Mouse (Mus musculus): ENCODE measurements at regions not wholly inside any gene's neighbourhood (a gene's known extent, or its start where the extent isn't known, plus 50 kb on each side); places are given as distances from the start of the nearest gene placed in this dataset.

DNA sequence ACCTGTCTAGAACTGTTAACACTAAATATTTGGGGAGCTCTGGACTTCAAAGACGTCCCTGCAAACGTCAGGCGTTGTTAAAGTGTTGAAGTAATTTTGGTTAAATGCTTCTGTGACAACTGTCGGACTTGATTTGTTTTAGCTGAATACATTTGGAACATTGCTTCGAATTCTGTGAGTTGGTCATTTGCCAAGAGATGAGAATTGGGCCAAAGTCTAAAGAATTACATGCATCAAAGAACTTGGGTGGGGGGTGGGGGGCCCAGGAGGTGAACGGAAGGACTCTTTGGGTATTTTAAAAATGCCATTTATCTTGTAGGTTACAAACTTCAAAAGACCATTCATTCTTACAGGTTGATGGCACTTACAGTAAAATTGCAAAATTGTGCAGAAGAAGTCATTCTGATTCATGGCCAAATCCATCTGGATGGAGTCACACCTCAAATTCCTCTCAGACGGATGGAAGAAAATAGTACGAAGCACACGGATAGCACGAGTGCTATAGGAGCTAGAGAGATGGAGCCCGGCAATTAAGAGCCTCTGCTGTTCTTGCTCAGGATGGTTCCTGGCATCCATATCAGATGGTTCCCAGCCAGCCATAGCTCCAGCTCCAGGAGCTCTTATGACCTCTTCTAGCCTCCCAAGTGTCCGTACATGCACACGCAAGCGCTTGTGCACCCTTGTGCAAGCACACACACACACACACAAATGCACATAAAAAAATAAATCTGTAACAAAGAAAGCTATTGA lies 144.5 kb upstream of the Irx5 start:
- DNase-seq (ENCODE audit: extremely low spot score, low spot score): no peak

DNA sequence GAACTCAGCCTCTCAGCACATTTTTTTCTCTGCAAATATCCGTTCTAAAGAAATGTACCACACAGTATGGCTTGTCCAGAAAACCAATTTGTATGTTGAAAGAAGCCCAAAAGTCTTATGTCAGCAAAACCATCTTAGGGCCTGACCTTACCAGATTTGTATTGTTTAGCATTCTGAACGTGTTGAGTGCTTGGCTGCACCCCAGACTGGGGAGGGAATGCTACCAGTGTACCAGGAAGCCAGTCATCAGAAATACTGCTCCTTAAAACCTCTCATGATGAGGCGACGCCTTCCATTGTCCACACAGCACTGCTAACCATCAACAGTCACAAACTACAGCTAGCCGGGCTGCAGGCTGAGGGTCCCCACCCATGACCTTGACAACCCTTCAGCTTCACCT lies 148.3 kb upstream of the Irx5 start:
- DNase-seq (ENCODE audit: extremely low spot score, low spot score): no peak

DNA sequence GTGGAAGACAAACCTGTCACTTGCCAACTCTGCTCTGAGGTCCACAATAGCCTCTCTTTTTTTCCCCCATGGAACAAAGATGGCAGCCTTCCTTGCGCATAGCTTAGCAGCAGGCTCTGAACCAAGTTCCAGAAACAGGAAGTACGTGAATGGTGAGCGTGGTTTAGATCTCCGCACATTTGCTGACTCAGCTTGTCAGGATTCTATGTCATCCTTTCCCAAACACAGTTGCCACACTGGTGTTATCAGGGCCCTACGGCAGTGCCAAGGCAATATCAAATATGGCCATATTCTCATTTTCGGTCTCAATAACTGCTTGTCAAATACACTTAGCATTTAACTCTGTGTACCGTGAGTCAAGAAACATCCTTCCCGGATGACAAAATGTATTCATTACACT lies 161.8 kb upstream of the Irx5 start:
- no peak for DNase-seq (ENCODE audit: extremely low spot score, low spot score)

DNA sequence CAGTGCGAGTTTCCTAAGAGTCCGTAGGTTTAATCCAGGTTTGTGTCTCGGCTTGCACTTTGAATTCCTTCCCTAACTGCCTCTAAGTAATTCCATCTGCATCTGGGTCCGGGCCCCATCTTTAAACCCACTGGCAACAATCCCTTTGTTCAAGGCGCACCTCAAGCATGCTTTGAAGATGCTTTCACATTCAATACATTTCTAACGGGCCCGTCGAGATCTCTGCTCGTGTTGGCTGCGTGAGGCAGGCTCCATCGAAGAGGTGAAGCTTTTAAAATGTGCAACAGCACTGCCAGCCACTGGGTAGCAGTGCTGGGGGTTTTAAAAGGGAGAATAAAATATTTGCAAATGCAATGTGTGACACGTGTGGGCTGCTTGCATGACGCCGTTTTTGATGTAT lies 163.4 kb upstream of the Irx5 start:
- DNase-seq (ENCODE audit: extremely low spot score, low spot score): no peak

DNA sequence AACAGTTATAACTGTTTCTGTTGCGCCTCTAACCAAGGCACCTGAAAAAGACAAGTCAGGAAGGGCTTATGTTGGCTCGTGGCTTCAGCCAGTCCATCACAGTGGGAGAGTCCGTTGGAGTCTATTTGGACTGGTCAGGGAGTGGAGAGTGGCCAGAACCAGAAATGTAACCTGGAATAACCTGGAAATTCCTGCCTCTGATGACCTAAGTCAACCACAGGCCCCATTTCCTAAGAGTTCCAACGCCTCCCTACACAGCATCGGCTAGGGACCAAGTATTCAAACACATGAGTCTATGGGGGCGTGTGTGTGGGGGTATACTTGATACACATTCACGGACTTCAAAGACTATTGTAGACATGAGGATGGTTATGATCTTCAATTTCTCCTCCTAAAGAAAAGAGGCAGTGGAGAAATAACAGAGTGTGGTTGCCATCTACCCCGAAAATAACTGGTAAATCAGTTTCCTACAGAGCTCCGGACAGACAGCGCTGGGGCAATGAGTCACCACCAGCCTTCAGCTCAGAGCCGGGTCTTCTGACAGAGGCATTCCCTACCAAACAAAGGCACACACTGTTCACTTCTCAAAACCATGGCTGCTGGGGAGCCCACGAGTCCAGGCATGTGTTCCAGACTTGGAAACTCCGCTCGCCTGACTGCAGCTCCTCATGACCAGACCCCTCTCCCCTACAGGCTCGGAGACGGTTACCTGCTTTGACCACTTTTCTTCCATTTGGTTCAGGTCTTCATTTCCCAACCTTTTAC lies 167.0 kb upstream of the Irx5 start:
- DNase-seq (ENCODE audit: extremely low spot score, low spot score): no peak

DNA sequence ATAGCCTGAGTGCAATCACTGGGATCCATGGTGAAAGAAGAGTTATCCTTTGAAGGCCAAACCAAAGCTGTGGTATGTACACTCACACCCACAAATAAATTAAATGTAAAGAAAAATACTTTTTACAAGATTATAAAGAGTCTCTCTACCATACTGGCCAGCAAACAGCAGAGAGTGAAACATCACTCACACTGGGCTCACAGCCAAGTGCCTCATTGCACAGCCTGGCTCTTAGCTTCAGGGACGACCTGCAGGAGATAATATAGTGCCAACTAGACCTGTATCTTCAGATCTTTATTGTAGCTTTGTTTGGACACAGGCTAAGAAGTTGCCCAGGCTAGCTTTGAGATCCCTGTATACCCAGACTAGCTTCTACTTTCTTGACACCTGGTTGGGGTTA lies 174.1 kb upstream of the Irx5 start:
- DNase-seq (ENCODE audit: extremely low spot score, low spot score): no peak

DNA sequence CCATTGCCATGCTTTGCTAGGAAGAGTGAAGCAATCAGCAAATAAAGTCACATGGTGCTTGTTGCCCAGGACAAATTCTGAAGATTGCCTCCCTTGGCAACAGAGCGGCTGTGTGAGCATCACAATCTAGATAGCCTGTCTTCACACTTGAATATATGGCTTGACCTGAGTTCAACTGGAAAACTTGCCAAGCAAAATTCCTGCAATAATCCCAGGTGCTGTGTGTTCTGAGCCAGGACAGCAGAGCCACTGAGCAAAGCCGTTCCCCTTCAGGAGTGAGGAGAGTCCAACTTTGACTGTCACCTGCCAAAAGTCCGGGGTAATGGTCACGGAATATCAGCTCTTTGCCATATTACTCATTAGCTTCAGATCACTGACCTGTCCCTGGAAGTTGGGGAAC lies 176.8 kb upstream of the Irx5 start:
- DNase-seq (ENCODE audit: extremely low spot score, low spot score): no peak

DNA sequence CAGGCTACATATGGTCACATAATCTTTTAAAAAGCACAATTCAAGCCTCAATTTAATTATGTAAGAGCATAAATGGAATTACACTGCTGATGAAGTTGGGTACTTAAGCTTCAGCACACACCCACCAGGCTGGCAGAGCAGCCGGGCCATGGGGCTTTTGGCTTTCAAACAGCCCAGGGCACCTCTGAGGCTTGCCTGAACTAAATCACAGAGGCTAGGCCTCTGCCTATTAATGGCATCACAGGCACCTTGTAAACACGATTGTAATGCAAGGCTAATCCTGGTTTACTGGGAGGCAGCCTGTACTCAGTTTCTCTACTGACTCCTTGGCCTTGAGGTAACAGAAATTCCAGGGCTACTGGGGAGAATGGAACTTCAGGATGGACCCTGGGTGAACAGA lies 178.1 kb upstream of the Irx5 start:
- DNase-seq (ENCODE audit: extremely low spot score, low spot score): no peak

DNA sequence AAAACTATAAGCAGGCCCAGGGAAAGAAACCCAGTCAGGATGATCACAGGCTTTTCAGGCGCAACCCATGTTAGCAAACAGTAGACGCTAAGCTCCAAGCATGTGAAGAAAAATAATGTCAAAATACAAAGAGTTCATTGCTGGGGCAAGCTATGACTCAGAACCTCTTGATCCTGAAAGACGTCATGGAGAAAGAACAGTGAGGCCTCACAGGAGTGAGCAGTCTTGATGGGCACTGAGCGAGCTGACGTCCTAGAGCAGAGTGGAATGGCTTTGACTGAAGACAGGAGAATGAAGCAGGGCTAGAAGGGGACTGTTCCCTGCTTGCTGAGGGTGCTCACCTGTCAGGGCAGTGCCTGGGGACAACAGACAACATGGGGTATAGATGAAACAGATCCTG lies 181.3 kb upstream of the Irx5 start:
- no peak for DNase-seq (ENCODE audit: extremely low spot score, low spot score)

DNA sequence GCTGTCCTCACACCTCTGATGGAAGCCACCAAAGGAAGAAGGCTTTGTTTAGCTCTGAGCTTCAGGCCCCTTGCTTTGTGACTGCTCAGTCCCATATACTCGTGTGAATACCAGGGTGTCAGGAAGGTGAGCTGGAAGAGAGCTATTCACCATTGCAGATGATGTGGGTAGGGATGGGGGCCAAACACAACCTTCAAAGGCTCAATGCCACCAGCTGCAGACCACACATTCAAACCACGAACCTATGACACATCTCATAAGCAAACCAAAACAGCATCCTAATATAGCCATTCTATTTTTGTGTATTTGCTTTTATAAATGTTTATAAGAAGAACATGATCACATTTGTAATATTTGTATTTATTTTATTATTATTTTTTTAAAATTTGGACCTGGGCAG lies 183.3 kb upstream of the Irx5 start:
- no peak for DNase-seq (ENCODE audit: extremely low spot score, low spot score)

DNA sequence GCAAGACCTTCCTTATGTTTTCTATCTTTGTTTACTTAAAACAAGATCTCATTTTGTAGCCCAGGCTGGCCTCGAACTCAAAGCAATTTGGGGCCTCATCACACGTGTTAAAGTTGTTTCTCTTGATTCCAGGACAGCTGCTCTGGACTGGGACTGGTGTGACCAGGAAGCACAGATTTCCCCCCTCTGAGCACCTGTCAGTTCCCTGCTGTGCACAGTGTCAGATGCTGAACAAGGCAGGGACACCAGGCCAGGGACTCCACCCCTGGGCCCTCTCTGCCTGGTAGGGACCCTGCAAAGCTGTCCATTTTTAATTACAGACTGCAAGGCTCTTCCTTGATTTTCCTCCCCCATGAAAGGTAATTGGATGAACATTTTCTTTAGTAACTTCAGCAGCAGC lies 185.8 kb upstream of the Irx5 start:
- DNase-seq (ENCODE audit: extremely low spot score, low spot score): no peak

DNA sequence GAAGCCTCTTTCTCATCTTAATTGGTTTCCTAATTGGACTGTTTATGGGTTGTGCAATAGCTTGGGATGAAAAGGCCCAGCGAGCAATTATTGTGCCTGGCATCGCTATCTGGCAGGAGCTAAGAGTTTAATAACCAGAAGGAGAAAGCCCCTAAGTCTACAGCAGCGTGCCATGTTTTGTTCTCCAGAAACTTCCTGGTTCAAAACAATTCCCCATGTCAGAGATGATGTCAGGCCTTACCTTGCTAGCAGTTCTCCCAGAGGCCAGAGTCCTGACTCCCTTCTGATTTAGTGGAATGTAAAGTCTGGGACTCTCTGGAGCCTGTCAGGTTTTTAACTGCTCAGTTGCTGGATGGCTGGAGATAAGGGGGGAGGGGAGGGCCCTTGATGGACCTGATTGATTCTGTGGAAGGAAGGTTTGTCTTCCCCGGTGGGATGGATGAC lies 190.1 kb upstream of the Irx5 start:
- no peak for DNase-seq (ENCODE audit: extremely low spot score, low spot score)

DNA sequence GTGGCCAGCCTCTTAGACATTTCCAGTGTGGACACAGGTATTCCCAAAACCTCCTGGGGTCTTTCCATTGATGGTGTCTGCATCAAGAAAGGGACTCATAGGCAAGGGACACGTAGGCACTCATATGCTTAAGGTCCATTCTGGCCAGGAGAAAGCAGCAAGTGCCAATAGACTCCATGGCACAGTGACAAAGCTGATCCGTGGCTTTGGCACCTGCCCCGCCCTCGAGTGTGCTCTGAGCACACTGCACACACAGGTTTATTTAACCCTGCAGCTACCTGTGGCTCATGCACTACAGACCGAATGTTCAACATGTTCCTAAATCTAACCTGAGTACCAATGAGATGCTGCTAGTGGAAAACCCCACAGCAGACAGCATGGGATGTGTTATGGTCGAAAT lies 192.1 kb upstream of the Irx5 start:
- no peak for DNase-seq (ENCODE audit: extremely low spot score, low spot score)

DNA sequence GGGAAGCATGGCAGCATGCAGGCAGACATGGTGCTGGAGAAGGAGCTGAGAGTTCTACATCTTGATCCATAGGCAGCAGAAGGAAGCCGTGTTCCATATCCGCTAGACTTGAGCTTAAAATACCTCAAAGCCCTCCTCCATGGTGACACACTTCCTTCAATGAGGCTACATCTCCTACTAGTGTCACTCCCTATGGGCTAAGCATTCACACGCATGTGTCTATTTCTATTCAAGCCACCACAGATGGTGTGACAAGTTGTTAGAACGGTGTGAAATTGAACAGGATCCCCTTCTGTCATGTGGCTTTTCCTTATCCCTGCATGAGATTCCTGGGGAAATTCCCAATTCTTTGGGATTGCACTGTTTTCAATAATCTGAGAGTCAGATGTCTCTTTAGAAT lies 192.9 kb upstream of the Irx5 start:
- DNase-seq (ENCODE audit: extremely low spot score, low spot score): no peak

DNA sequence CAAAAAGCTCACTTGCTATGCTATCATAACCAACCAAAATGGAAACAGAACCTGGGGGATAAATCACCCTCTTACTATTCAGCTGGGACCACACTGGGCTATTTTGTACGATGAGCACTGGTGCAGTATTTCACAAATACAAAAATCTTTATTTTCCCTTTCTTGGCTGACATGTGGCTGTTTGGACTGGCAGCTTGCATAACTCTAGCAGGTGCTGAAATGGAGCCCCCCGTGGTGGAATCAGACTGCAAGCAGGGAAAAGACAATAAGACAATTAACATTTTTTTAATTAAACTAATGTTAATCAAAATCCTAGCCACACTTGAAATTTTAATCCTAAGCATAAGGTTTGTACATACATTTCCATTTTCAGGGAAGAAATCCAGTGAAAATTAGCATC lies 196.4 kb upstream of the Irx5 start:
- DNase-seq (ENCODE audit: extremely low spot score, low spot score): no peak

DNA sequence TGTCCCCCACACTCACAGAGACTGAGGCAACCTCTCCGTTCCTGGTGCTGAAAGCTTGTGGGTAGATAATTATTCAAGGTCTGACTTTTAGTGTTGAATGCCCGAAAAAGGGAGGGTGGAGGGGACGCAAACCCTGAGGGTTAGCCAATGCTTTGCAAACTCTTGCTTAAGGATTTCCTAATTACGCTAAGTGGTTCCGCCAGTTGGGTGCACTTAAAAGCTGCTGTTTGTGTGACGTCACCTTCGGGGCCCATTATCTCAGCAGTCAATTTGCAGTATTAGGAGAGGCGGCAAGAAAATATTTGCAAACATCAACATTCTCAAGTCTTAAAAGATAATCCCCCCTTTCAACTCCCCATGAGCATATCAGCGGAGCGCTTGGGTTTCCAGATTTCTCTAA lies 199.2 kb upstream of the Irx5 start:
- DNase-seq (ENCODE audit: extremely low spot score, low spot score): no peak

DNA sequence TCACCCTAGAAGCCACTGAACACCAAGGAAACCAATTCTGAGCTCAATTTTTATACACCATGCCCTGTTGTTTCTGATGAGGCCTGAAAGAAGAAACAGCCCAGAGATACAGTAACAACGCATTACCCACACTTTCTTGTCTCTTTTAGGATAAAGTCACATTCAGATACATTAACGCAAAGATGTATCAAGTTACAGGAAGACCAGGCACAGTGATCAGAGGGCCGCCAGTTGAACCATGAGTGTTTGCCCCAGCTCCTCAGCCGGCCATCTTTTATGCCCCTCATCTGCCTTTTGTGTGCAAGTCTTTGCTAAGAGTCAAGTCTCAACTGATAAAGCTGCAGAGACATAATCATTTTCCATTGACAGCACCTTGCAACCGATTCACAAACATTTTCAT lies 204.9 kb upstream of the Irx5 start:
- no peak for DNase-seq (ENCODE audit: extremely low spot score, low spot score)

DNA sequence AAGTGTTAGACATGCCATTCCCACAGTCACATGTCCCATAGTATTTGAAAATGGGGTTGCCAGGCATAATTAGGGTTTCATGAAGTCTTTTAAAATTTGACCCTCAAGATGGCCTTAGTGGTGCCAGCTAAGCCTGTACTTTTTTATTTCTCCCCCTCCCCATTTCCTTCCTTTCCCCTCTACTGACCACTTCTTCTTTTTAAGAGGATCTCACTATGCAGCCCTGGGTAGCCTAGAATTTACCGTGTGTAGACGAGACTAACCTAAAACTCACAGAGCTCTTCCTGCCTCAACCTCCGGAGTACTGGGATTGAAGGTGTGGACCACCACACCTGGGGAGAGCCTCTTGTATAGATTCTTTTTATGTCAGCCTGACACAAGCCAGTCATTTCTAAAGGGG lies 209.8 kb upstream of the Irx5 start:
- no peak for DNase-seq (ENCODE audit: extremely low spot score, low spot score)

DNA sequence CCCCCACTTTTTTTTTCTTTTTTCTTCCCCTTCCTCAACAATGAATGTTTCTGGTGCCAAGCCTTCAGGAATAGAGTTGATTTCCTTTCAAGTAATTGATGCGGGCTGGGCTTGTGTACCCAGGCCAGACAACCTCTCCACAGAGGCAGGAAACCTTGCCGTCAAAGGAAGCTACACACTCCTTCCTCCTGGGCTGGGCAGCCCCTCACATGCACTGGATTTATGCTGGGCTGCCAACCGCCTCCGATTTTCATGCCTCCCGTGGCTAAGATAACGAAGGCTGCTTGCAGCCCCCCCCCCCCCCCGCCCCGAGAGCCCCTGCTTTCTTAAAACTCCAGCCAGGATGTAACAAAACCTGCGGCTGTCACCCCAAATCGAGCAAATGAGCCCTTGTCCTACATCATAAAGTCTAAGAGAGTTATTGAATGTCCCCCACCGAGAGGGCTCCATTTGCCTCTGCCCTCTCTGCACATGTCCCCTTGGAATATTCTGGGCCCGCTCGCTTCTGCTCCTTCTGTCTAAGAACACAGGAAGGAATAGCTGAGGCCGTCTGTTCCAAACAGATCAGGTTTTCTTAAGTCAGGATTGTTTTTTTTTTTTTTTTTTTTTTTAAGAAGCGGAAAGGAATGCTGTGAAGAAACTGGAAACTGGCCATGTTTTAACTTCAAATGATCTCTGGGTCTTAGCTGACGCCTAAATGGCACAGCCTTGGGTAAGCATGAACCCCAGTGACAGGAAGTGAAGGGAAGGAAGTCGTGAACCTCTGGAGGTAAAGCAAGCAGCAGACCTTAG lies 220.1 kb upstream of the Irx5 start:
- DNase-seq (ENCODE audit: extremely low spot score, low spot score): peak; percentile 29

DNA sequence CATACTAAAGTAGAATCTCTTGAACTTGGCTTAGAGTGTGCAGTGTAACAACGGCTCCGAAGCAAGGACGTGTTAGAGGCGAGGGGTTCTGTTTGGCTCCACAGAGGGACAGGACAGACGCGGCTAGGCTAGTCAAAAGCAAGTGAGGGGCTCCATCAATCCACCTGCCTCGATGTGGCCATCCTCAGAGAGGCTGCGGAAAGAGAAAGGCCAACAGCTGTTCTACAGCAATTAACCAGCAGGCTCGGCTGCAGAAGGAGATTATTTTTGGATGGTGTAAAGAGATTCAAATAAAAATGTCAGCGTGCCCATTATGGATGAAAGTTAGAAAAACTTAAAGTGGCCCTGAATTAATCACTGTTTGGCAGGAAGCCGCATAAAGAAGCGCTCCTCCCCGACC lies 221.0 kb upstream of the Irx5 start:
- DNase-seq (ENCODE audit: extremely low spot score, low spot score): peak; percentile 35

DNA sequence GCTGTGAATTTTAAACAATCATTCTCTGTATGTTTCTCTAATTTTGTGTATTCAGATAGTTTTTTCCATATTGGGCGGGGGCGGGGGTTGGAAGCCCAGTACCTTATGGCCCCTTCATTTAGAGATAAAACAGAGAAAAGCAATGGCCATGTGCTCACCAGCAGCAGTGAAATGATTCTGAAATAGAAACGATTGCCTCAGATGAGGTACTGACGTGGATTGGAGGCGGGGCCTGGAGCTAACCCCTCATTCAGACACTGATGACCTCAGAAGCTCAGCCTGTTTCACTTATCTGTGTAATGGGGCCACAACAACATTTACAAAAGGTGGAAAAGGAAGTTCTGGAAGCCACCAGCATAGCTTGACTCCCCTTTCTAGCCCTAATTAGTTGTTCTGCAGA lies 223.0 kb upstream of the Irx5 start:
- peak; percentile 60 for DNase-seq (ENCODE audit: extremely low spot score, low spot score)

Data from neural tube, embryonic 10.5 days (tissue).